Mouse (Mus musculus): ENCODE data around the gene Scn5a.

DNA sequence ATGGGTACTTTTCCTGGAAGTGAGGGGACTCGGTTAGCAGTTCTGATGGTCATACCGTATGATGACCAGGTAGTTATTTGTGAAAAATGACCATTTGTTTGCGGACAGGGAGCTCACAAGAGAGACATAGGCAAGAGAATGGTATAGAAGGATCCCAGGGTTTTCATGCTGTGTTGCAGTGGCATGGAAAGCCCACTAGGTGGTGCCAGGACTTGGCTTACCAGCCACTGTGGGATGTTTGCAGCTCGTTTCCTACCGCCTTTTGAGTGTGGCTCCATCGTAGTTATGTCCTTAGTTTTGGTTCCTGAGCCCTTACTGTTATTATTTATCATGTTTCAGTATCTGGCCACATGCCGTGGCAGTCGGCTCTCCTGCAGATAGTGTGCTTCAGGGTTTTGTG is 118.4 kb downstream of the Scn5a start:
- TF ChIP-seq POLR2A (IDR thresholded peaks at IDR 0.05; ENCODE audit: borderline replicate concordance, insufficient read depth, low read length) (no peak), CTCF (IDR thresholded peaks at IDR 0.05; ENCODE audit: borderline replicate concordance, insufficient read depth, low read depth, low read length) (peak; percentile 96)
